Mouse (Mus musculus) layer of hippocampus, postnatal 36 days (tissue): ENCODE measurements around the gene Naa80. TPM values are rescaled to one million over a fixed set of nuclear protein-coding genes. Genes with fewer than 3 reads are reported as not detected.

Source experiments
- total RNA-seq, 2 experiments: library from RNA; stranded (reverse); gene quantifications; 2 replicates each; pipeline ENCODE4 v1.2.3; 2021

Naa80 gene
- total RNA-seq, 2 experiments from 2014 or later = 13.5 to 13.8 TPM

Other genes starting within 250 kb of the Naa80 start
- 10 to 100 TPM; 17.2 to 19.5 TPM for gene Hemk1, start 240.5 kb upstream of the Naa80 start, total RNA-seq
- gene 6430571L13Rik, start 238.3 kb upstream of the Naa80 start, total RNA-seq = 1 to 10 TPM; 1.5 to 1.9 TPM
- 10 to 100 TPM; 17.5 to 23.3 TPM for gene Cacna2d2, start 179.3 kb upstream of the Naa80 start, total RNA-seq
- gene Tmem115, start 44.9 kb upstream of the Naa80 start, total RNA-seq = 10 to 100 TPM; 34.6 to 35.0 TPM
- gene Cyb561d2, start 36.7 kb upstream of the Naa80 start, total RNA-seq = 10 to 100 TPM; 15.1 to 18.2 TPM
- 10 to 100 TPM; 39.7 to 47.9 TPM for gene Nprl2, start 36.7 kb upstream of the Naa80 start, total RNA-seq
- 1 to 10 TPM; 3.4 to 4.3 TPM for gene Zmynd10, start 31.6 kb upstream of the Naa80 start, total RNA-seq
- 10 to 100 TPM; 15.8 TPM for gene Rassf1, start 27.3 kb upstream of the Naa80 start, total RNA-seq
- gene Tusc2, start 15.6 kb upstream of the Naa80 start, total RNA-seq = 10 to 100 TPM; 70.1 to 82.0 TPM
- gene Hyal2, start 10.9 kb upstream of the Naa80 start, total RNA-seq = 10 to 100 TPM; 13.0 to 13.5 TPM
- 1 to 10 TPM; 6.5 to 6.7 TPM for gene Hyal1, start 2.0 kb upstream of the Naa80 start, total RNA-seq
- gene Hyal3, start 1.9 kb downstream of the Naa80 start, total RNA-seq = 1 to 10 TPM; 1.3 to 1.8 TPM
- gene Ifrd2, start 8.8 kb downstream of the Naa80 start, total RNA-seq = 10 to 100 TPM; 11.2 to 13.8 TPM
- 1 to 10 TPM; 1.7 to 2.2 TPM for gene Sema3b, start 30.3 kb downstream of the Naa80 start, total RNA-seq
- 100 to 1,000 TPM; 195 to 208 TPM for gene Gnai2, start 56.5 kb downstream of the Naa80 start, total RNA-seq
- gene Slc38a3, start 90.6 kb downstream of the Naa80 start, total RNA-seq = 10 to 100 TPM; 53.9 to 60.6 TPM
- gene Gnat1, start 100.8 kb downstream of the Naa80 start, total RNA-seq = not detected
- gene Sema3f, start 131.6 kb downstream of the Naa80 start, total RNA-seq = 1 to 10 TPM; 4.3 to 4.6 TPM
- 100 to 1,000 TPM; 143 to 166 TPM for gene Rbm5, start 192.1 kb downstream of the Naa80 start, total RNA-seq